Mouse (Mus musculus): ENCODE data around the gene AB124611. TPM values are rescaled to one million over a fixed set of nuclear protein-coding genes. Genes with fewer than 3 reads are reported as not detected.

The AB124611 gene
- polyA plus RNA-seq, 1 experiment from 2014 or later, result 5.6 TPM

DNA sequence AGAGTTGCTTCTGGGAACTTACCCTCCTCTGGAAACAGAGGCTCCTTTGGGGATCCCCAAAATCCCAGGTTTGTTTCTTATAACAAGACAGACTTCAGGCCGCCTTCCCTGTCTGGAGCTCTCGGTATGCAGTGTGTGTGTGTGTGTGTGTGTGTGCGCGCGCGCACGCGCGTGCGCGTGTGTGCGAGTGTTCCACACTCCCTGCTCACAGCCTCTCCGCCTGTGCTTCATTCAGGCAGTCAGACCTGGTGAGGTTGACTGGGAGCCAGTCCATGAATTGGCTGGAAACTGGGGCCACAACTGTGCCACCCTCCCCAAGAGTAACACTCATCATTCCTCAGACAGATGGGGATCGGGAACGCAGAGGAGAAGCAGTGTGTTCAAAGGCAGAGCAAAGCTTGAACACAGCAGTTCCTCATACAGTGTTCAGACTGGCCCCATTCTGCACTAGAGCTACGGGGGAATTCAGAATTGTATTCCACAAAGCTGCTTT lies 28.9 kb upstream of the AB124611 start:
- DNase-seq (ENCODE audit: low spot score) (no peak), ATAC-seq (replicated peaks; ENCODE audit: low FRiP score) (no peak)
- Histone ChIP-seq H3K4me1 (replicated peaks; ENCODE audit: control insufficient read depth, insufficient read depth, low read length) (no peaks in the 10 kb centered on the region), H3K36me3 (ENCODE audit: control insufficient read depth, insufficient read depth, low read length) (no peaks in the 10 kb centered on the region), H3K9me3 (ENCODE audit: control insufficient read depth, low read length) (no peaks in the 10 kb centered on the region), H3K4me3 (ENCODE audit: low read depth, low read length) (no peak overlapping the region), H3K9ac (ENCODE audit: low read length) (no peak overlapping the region), H3K27me3 (ENCODE audit: control insufficient read depth, insufficient read depth, low read length) (no peaks in the 10 kb centered on the region), H3K4me2 (ENCODE audit: low read depth, low read length, severe bottlenecking) (no peak overlapping the region), H3K27ac (ENCODE audit: low read depth, low read length) (no peak overlapping the region)
- 89% methylated on average over 16 of the region's 16 CpGs for WGBS

DNA sequence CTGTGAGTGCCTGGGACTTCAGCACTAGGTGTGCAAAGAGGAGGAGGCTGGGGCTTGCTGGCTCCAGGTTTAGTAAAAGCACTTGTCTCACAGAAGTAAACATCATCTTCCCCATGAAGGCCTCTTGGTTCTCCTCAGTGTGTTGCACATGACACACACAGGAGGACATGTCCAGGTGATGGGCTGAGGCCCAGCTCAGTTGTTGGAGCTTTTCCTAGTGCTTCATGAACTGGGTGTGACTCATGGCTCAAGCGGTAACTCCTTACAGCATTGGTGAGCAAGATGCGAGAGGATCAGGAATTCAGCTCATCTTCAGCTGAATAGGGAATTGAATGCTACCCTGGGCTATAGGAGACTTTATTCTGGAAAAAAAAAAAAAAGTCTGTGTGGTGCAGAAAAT lies 28.3 kb upstream of the AB124611 start:
- no peak overlapping the region for H3K9ac ChIP-seq (ENCODE audit: low read length)
- ATAC-seq (replicated peaks; ENCODE audit: low FRiP score) (no peak), DNase-seq (ENCODE audit: low spot score) (no peak)
- no peaks in the 10 kb centered on the region for H3K9me3 ChIP-seq (ENCODE audit: control insufficient read depth, low read length)
- H3K4me2 ChIP-seq (ENCODE audit: low read depth, low read length, severe bottlenecking), result no peak overlapping the region
- H3K27ac ChIP-seq (ENCODE audit: low read depth, low read length), result no peak overlapping the region
- 84% methylated on average over 2 of the region's 2 CpGs for WGBS
- H3K27me3 ChIP-seq (ENCODE audit: control insufficient read depth, insufficient read depth, low read length), result no peaks in the 10 kb centered on the region
- H3K36me3 ChIP-seq (ENCODE audit: control insufficient read depth, insufficient read depth, low read length), result no peaks in the 10 kb centered on the region
- no peaks in the 10 kb centered on the region for H3K4me1 ChIP-seq (replicated peaks; ENCODE audit: control insufficient read depth, insufficient read depth, low read length)
- H3K4me3 ChIP-seq (ENCODE audit: low read depth, low read length), result no peak overlapping the region

DNA sequence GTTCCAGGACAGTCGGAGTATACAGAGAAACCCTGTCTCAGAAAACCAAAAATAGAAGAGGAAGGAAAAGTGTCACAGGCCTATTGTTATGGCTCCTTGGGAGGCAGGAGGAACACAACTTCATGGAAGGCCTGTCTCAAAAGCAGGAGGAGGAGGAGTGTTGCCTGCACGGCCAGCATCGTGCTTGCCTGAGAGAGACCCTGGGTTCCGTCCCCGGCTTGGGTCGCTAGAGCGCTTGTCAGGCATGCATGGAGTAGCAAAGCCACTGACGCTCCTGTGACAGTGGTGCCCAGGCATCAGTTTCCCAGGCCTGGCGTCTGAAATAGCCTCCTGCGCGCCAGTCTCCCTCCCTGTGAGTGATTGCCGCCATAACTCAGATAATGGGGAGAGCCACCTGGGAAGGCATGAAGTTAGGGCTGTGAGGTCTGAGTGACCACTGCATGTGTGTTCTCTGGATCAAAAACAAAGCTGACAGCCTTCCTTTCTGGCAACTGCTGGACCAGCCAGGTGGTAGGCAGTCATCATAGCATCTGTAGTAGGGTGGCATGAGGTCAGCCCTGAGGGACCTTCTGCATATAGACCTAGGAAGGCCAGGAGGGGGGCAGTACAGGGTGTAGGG lies 27.6 kb upstream of the AB124611 start:
- 93% methylated on average over 12 of the region's 12 CpGs for WGBS
- no peak overlapping the region for H3K27ac ChIP-seq (ENCODE audit: low read depth, low read length)
- DNase-seq (ENCODE audit: low spot score) (no peak), ATAC-seq (replicated peaks; ENCODE audit: low FRiP score) (no peak)
- H3K9me3 ChIP-seq (ENCODE audit: control insufficient read depth, low read length), result no peaks in the 10 kb centered on the region
- H3K9ac ChIP-seq (ENCODE audit: low read length), result no peak overlapping the region
- H3K4me2 ChIP-seq (ENCODE audit: low read depth, low read length, severe bottlenecking), result no peak overlapping the region
- H3K4me1 ChIP-seq (replicated peaks; ENCODE audit: control insufficient read depth, insufficient read depth, low read length), result no peaks in the 10 kb centered on the region
- H3K27me3 ChIP-seq (ENCODE audit: control insufficient read depth, insufficient read depth, low read length), result no peaks in the 10 kb centered on the region
- no peaks in the 10 kb centered on the region for H3K36me3 ChIP-seq (ENCODE audit: control insufficient read depth, insufficient read depth, low read length)
- H3K4me3 ChIP-seq (ENCODE audit: low read depth, low read length), result no peak overlapping the region

DNA sequence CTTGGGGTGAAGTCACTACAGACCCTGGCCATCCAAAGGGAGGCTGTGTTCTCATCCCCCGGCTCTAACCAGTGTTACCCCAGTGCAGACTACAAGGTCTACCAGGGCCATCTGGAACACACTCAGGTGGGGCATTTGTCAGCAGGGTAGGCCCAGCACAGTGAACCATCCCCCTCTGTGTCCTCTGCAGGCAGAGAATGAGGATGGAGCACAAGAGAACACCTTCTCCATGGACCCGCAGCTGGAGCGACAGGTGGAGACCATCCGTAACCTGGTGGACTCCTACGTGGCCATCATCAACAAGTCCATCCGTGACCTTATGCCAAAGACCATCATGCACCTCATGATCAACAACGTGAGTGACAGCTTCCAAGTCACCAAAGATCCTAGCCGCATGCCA lies 22.6 kb upstream of the AB124611 start:
- 94% methylated on average over 8 of the region's 8 CpGs for WGBS
- Histone ChIP-seq H3K9ac (ENCODE audit: low read length) (no peak overlapping the region), H3K4me1 (replicated peaks; ENCODE audit: control insufficient read depth, insufficient read depth, low read length) (no peaks in the 10 kb centered on the region), H3K27ac (ENCODE audit: low read depth, low read length) (no peak overlapping the region), H3K36me3 (ENCODE audit: control insufficient read depth, insufficient read depth, low read length) (peaks cover 6% of the 10 kb centered on the region; the same call in 1 of the 2 replicates), H3K9me3 (ENCODE audit: control insufficient read depth, low read length) (no peaks in the 10 kb centered on the region), H3K27me3 (ENCODE audit: control insufficient read depth, insufficient read depth, low read length) (no peaks in the 10 kb centered on the region), H3K4me3 (ENCODE audit: low read depth, low read length) (no peak overlapping the region), H3K4me2 (ENCODE audit: low read depth, low read length, severe bottlenecking) (no peak overlapping the region)
- no peak for DNase-seq (ENCODE audit: low spot score)
- no peak for ATAC-seq (replicated peaks; ENCODE audit: low FRiP score)

GRCm38 (mm10) chr9:21505767-21506166 lies 20.2 kb upstream of the AB124611 start:
- no peak for DNase-seq (ENCODE audit: low spot score)
- Histone ChIP-seq H3K27me3 (ENCODE audit: control insufficient read depth, insufficient read depth, low read length) (no peaks in the 10 kb centered on the region), H3K4me3 (ENCODE audit: low read depth, low read length) (no peak overlapping the region), H3K9ac (ENCODE audit: low read length) (no peak overlapping the region), H3K4me1 (replicated peaks; ENCODE audit: control insufficient read depth, insufficient read depth, low read length) (peaks cover 4% of the 10 kb centered on the region; the same call in 1 of the 2 replicates), H3K9me3 (ENCODE audit: control insufficient read depth, low read length) (no peaks in the 10 kb centered on the region), H3K27ac (ENCODE audit: low read depth, low read length) (no peak overlapping the region), H3K4me2 (ENCODE audit: low read depth, low read length, severe bottlenecking) (no peak overlapping the region), H3K36me3 (ENCODE audit: control insufficient read depth, insufficient read depth, low read length) (peaks cover 6% of the 10 kb centered on the region; the same call in 1 of the 2 replicates)
- no peak for ATAC-seq (replicated peaks; ENCODE audit: low FRiP score)

- H3K36me3 ChIP-seq (ENCODE audit: control insufficient read depth, insufficient read depth, low read length), result peaks cover 6% of the 10 kb centered on the region; the same call in 1 of the 2 replicates
- ATAC-seq (replicated peaks; ENCODE audit: low FRiP score), result no peak
Observed at GRCm38 (mm10) chr9:21507753-21508430, 18.1 kb upstream of the AB124611 start.

GRCm38 (mm10) chr9:21508871-21509404 lies 17.0 kb upstream of the AB124611 start:
- no peak for ATAC-seq (replicated peaks; ENCODE audit: low FRiP score)
- no peak for DNase-seq (ENCODE audit: low spot score)
- Histone ChIP-seq H3K27me3 (ENCODE audit: control insufficient read depth, insufficient read depth, low read length) (no peaks in the 10 kb centered on the region), H3K4me3 (ENCODE audit: low read depth, low read length) (peak overlapping the region; percentile 70), H3K9ac (ENCODE audit: low read length) (no peak overlapping the region), H3K4me2 (ENCODE audit: low read depth, low read length, severe bottlenecking) (peak overlapping the region; percentile 67), H3K4me1 (replicated peaks; ENCODE audit: control insufficient read depth, insufficient read depth, low read length) (peaks cover 6% of the 10 kb centered on the region; the same call in 1 of the 2 replicates), H3K36me3 (ENCODE audit: control insufficient read depth, insufficient read depth, low read length) (peaks cover 6% of the 10 kb centered on the region; the same call in 1 of the 2 replicates), H3K27ac (ENCODE audit: low read depth, low read length) (no peak overlapping the region), H3K9me3 (ENCODE audit: control insufficient read depth, low read length) (no peaks in the 10 kb centered on the region)
- WGBS, result 86% methylated on average over 7 of the region's 7 CpGs

More at GRCm38 (mm10) chr9:21507753-21508430, 18.1 kb upstream of the AB124611 start:
- no peak for DNase-seq (ENCODE audit: low spot score)
- H3K27ac ChIP-seq (ENCODE audit: low read depth, low read length), result no peak overlapping the region
- peaks cover 6% of the 10 kb centered on the region; the same call in 1 of the 2 replicates for H3K4me1 ChIP-seq (replicated peaks; ENCODE audit: control insufficient read depth, insufficient read depth, low read length)
- 93% methylated on average over 15 of the region's 15 CpGs for WGBS
- H3K4me2 ChIP-seq (ENCODE audit: low read depth, low read length, severe bottlenecking), result no peak overlapping the region
- H3K9ac ChIP-seq (ENCODE audit: low read length), result no peak overlapping the region
- H3K4me3 ChIP-seq (ENCODE audit: low read depth, low read length), result no peak overlapping the region
- no peaks in the 10 kb centered on the region for H3K9me3 ChIP-seq (ENCODE audit: control insufficient read depth, low read length)
- no peaks in the 10 kb centered on the region for H3K27me3 ChIP-seq (ENCODE audit: control insufficient read depth, insufficient read depth, low read length)

GRCm38 (mm10) chr9:21509772-21510688 lies 15.9 kb upstream of the AB124611 start, which contains the start of gene Tmed1:
TSS of gene Tmed1 (minus strand) at chr9:21510252.
- no peaks in the 10 kb centered on the region for H3K27me3 ChIP-seq (ENCODE audit: control insufficient read depth, insufficient read depth, low read length)
- no peaks in the 10 kb centered on the region for H3K9me3 ChIP-seq (ENCODE audit: control insufficient read depth, low read length)
- peaks cover 6% of the 10 kb centered on the region; the same call in 1 of the 2 replicates for H3K4me1 ChIP-seq (replicated peaks; ENCODE audit: control insufficient read depth, insufficient read depth, low read length)
- peaks cover 6% of the 10 kb centered on the region; the same call in 1 of the 2 replicates for H3K36me3 ChIP-seq (ENCODE audit: control insufficient read depth, insufficient read depth, low read length)
- DNase-seq (ENCODE audit: low spot score) (peak; percentile 95), ATAC-seq (replicated peaks; ENCODE audit: low FRiP score) (peak; percentile 96)
- WGBS, result under 1% methylated on average over 44 of the region's 44 CpGs
- peak within 1 kb of the TSS; percentile 79 for H3K9ac ChIP-seq (ENCODE audit: low read length)
- peak within 1 kb of the TSS; percentile 70 for H3K4me3 ChIP-seq (ENCODE audit: low read depth, low read length)
- peak within 1 kb of the TSS; percentile 87 for H3K27ac ChIP-seq (ENCODE audit: low read depth, low read length)
- H3K4me2 ChIP-seq (ENCODE audit: low read depth, low read length, severe bottlenecking), result peak within 1 kb of the TSS; percentile 67

Measured in forebrain, embryonic 11.5 days (tissue).